Mouse (Mus musculus) monocyte, adult 5-6 weeks (primary cell): ENCODE results near the gene Mcrip1. TPM values are rescaled to one million over a fixed set of nuclear protein-coding genes. Genes with fewer than 3 reads are reported as not detected.
A peak's percentile ranks its signal among the peaks of the same experiment; 100 is the strongest.
"Not testable (repeated sequence)": the region's sequence is repeated elsewhere in the genome, so short reads cannot be mapped to it uniquely, and the experiment has no call there.

Experiments
- ATAC-seq: fragments of 153-309, 156-312 bp; replicated peaks from 2 replicates; pipeline ENCODE4 v1.8.0; 2017; ENCODE audit warnings: mild to moderate bottlenecking; ENCODE audit not compliant: low TSS enrichment, insufficient number of reproducible peaks, severe bottlenecking, poor library complexity, low FRiP score
- total RNA-seq: library from RNA; stranded (forward); fragments of 200-1000, 200-491, 200-594 nt; gene quantifications from 3 replicates; pipeline ENCODE4 v1.2.3, GENCODE M21; 2017

Mcrip1 gene
- 13.8 to 21.9 TPM (median 16.9 TPM) in 3 replicates for total RNA-seq

DNA sequence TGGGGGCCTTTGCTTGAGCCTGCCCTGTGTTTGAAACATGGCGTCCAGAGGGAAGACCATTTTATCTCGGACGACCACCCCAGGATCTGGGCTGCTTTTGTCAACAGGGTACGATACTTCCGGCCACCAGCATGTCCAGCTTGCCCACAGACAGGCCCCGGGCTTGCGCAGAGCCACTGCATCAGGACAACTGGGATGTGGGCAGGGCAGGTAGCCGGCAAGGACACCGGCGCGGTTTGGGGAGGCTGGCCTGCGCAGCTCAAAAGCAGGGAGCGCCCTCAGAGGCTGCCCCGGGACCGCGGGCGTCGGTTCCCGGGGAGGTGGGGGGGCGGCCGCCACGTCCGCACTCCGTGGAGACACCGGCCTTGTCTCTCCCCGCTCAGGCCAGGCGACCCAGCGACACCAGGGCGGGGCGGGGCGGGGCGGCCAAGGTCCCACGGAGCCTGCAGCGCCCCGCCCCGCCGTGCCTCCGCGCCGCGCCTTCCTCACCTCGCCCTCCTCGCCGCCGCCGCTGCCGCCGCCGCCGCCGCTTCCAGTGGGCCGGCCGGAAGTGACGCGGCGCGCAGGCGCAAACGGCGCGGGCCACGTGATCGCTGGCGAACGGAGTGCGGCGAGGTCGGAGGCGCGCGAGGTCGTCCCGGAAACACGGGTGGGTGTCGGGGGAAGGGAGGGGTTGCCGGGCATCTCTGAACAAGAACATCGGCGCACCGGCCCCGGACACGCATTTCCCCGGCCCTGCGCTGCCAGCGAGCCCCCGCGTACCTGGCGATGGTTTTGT lies at the start of gene Mcrip1:
TSS of gene Mcrip1 (minus strand) at position 560 of the 778 bp plus-strand sequence.
- peak; percentile 62 for ATAC-seq

DNA sequence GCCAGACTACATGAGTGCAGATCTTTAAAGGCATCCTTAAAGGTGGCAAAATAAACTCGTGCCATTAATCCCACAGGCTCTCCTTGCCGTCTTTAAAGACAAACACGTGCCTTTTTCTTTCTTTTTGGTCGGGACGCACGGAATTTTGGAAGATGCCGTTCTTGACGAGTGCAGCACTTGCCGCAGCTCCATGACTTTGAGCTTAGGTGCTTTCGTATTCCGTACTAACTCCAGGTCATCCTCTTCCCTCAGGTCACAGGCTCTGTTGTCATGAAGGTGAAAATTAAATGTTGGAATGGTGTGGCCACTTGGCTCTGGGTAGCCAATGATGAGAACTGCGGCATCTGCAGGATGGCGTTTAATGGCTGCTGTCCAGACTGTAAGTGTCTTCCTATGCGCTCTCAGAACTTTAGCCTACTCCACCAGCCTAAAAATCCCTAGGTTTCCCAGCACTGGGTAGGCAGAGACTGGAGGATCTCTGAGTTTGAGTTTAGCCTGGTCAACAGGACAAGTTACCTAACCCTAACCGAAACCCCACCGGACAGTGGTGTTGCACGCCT lies 49.5 kb upstream of the Mcrip1 start:
- no peak for ATAC-seq

DNA sequence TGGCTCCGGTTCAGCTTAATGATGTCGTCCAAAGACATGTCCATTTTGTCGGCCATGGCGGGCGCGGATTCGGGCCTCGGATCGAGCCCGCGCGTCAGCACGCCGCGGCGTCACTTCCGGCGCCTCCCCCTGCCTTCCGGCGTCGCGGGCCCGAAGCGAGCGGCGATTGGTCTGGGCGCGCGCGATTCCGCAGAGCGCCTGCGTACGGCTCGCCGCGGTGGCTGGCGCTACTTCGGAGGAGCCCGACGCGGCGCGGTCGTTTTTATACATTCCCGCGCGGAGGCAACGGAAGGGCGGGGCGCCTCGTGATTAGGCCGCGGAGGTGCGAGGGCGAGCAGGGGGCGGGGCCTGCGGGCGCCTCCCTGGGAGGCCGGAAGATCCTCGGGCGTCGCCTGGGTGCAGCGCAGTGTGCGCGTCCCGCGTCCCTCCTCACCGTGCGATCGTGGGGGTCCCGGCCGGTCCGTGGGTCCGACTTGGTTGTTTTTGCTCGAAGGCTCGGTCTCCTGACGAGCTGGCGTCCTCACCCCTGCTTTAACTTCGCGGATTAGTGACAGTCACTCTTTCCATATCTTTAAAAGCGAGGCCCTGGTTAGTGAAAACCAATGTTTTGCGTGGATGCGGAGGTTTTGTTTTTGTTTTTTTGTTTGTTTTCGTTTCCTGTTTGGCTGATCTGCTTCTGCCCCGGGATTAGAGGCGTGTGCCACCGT lies 48.9 kb upstream of the Mcrip1 start, which contains the start of the genes Alyref and Anapc11:
TSS of gene Alyref (minus strand) at position 83 of the 707 bp plus-strand sequence.
TSS of gene Anapc11 (plus strand) at position 139 of the 707 bp plus-strand sequence.
- peak; percentile 89 for ATAC-seq

DNA sequence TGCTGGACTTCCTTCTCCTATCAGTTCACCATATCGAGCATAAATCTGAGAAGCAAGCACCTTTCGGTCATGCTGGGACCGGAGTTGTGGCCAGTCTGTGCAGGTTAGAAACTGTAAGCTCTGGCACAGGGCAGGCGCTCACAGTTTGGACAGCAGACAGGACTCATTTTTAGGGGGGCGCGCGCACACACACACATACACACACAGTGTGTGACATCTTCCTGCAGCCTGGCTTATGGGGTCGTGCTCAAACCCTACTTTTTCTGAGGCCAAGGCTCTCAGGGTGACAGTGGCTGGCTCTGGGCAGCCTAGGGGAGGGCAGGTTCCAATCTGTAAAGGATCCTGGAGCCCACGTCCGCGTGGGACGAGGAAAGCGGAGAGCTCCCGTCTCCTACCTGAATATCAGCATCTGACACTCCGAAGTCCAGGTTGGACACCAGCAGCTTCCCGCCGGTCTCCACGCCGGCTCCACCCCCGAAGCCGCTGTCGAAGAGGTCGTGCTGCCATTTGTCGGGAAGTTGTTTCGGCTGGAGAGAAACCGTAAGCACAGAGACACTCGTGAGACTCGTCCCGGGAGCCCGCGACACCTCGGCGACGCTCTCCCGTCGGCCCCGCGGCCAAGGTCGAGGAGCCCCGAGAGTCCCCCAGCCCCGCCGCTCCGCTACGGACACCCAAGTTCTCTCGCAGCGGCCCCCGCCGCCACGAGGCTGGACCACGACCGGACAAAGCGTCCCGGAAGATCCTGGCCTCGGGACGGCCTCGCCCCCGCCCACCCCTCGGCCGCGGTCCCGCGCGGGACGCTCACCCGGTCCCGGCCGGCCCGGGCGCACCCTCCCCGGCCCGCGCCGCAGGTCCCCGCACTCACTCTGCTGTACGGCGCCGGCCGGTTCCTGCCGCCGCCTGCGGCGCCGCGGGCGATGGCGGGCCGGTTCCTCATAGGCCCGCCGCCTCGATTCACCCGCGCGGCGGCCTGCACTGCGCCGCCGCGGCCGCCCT lies 48.0 kb upstream of the Mcrip1 start:
- no peak for ATAC-seq

DNA sequence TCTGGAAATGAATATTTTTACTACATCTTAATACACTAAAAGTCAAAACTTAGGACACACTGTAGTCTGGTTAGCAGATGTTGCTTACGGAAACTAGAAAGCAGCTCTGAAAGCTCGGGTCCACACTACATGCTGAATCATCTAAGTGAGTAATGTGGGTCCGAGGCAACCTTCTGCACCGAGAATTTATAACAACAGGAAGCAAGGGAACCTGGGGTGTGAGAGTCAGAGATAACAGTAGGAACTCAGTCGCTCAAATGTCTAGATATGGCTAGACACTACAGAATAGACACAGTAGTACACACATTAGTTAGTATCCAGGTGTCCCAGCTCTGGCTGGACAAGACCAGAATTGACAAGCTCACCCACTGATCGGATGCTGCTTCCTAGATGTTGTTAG lies 39.0 kb upstream of the Mcrip1 start:
- no peak for ATAC-seq

DNA sequence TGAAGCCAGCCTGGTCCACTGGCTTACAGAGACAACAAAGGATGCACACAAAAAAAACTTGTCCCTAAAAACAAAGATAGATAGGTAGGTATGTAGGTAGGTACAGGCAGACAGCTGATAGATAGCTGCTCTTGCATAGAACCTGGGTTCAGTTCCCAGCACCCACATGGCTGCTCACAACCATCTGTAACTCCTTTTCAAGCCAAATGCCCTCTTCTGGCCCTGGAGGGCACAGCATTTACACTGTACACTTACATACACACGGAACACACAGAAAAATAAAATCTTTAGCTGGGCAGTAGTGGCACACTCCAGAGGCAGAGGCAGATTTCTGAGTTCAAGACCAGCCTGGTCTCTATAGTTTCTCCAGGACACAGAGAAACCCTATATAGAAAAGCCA lies 34.4 kb upstream of the Mcrip1 start:
- no peak for ATAC-seq

DNA sequence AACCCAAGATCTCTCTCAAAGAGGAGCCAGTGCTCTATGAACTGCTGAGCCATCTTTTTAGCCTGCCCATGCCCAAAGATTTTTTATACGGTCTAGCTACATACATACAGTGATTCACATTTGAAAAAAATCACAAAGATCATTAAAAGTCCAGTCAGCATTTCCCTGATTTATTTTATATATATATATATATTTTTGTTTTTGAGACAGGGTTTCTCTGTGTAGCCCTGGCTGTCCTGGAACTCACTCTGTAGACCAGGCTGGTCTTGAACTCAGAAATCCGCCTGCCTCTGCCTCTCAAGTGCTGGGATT lies 33.4 kb upstream of the Mcrip1 start:
- not testable (repeated sequence) for ATAC-seq

DNA sequence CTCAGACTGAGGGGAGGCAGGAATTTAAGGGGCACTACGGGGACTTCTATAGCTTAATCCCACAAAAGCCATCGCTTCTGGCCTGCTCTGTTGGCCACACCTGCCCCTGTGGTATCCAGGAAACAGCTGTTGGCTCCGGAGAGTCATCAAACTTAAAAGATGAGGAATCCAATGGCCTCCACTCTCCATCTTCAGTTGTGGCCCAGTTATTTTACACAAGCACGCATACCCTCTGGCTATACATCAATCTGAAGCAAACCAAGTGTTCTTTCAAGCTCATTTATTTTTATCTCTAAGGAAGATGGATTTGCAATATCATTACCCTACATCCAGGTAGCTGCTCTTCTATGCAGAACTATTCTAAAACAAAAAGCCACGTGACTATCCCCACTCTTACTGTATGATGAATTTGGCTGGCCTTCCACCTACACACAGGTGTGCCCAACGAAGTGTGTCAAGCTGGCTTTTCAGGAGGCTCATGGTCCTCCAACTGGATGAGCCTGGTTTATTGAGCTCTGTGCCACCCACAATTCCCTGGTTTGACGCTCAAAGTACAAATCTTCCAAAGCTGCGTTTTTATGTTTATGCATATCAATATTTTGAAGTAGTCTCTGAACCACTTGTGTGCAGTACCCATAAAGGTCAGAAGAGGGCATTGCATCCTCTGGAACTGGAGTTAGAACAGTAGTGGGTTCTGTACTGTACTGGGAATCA lies 32.9 kb upstream of the Mcrip1 start:
- ATAC-seq: 0 out of 2 replicates have a peak, but pooled peaks have one; percentile 6

DNA sequence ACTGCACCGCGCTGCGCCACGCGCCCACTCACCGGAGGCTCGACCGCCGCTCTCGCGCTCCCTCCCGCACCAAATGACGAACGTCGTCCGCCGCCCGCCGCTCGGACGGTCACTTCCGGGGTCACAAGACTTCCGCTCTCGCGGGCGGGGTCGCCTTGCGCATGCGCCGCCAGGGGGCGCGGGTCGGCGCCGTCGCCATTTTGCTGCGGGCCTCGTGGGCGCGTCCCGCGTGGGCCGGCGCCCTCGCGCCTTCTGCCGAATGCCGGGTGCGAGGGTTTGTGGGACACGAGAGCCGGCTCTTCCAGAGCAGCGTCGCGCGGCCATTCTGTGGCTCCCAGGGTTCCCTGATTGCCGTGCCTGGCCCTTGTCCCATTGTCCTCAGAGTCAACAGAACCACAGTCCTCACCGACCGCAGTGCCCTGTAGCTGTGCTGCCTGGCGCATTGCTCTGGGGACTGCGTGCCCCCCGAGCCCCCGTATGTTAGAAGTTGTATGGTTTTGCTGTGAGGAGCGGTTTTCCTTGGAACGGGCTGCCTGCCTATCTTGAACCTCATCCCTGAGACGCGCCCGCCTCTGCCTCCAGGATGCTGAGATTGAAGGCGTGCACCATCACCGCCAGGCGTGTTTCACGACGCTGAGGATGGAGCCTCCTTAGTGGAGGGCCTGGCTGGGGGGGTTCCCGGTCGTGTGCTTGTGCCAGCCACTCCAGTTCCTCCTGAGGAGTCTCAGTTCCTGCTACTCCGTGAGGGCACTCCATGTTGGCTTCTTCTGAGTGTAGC lies 32.2 kb upstream of the Mcrip1 start, which contains the start of gene Arhgdia:
TSS of gene Arhgdia (minus strand) at position 135 of the 778 bp plus-strand sequence.
- peak; percentile 66 for ATAC-seq

DNA sequence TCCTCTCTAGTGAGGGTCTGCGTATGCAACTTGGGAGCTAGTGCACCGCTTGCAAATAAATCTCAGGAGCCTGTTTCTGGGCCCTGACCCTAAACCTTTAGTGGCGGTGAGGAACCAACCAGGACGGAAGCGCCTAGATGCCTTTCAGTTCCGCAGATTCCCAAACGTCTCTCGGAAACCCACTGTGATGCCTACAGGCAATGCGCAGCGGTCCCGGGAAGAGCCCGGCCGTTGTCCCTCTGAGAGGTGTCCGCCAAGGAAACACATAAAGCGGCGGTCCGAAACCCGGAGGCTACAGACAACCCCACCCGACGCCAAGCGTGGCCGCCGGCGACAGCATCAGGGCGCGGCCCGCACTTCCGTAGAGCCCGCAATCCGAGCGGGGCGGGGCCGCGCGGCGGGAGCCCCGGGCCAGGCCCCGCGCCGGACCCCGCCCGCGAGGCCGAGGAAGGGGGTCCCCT lies 31.4 kb upstream of the Mcrip1 start:
- ATAC-seq: no peak

DNA sequence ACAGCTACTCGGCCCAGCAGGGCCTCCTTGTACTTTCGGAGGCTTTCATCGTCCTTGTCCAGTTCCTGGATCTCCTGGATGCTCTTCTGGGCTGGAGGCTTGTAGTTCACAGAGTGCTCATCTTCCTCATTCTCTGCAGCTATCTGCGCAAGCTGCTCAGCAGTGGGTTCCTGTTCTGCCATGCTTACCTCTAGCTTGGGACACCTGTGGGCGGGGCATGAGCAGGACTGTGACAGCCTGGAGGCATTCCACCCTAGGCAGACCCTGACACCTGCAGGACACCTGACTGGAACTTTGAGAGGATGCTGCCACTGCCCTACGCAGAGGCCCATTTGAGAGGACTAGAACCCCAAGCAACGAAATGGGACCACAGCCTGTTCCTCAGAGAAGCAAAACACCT lies 30.7 kb upstream of the Mcrip1 start:
- ATAC-seq: no peak

DNA sequence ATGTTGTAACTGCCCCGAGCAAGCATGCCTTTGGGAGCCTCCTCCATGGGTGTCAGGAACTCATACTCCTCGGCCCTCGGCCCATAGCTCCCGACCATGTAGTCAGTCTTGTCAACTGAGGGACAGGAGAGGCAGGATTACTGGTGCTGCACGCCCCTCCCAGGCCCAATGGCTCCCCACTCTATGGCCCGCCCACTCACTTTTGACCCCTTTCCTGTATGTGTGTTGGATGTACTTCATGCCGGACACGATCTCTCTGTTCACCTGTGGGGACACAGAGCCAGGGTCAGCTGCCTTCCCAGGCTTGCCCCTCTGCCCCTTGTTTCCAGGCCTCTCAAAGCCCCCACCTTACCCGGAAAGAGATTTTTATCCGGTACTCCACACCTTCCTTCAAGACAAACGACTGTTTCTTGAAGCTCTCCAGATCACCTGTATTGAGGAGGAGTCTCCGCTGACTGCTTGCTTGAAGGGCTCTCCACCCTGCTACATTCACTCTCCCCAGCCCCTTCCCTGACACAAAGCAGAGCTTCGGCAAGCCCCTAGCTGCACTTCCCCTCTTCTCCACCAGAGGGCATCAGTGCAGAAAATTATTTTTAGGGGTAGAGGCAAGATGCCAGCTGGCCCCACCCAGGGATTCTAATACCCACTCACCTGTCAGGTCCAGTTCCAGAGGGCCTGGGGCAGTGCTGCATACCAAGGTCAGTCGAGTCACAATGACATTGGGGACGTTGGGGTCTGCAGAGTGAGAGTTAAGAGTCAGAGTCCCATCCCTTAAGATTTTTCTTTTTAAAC lies 30.0 kb upstream of the Mcrip1 start:
- 0 out of 2 replicates have a peak, but pooled peaks have one; percentile 19 for ATAC-seq

DNA sequence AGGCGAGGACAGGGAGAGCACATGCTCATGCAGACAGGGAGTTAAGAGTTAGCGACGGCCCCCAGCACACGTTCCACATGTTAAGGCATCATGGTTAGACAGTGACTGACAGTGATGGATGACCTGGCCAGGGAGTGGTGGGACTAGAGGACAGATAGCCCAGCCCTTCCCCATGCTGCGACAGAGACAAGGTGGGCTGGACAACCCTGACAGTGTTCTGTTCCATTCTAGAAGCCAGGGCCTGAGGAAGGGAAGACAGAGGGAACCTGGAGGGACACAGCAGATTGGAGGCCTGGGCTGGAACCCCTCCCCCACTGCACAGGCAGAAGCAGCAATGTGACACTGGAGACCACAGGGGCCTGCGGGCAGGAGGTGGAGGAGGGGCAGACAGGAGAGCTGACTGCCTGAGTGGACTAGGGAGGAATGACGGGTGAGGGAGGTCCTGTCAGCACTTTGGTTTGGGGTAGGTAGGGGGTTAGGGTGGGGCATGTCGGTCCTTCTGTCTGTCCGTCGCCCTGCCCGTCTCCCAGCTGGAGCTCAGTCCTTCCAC lies 29.2 kb upstream of the Mcrip1 start:
- ATAC-seq: no peak

DNA sequence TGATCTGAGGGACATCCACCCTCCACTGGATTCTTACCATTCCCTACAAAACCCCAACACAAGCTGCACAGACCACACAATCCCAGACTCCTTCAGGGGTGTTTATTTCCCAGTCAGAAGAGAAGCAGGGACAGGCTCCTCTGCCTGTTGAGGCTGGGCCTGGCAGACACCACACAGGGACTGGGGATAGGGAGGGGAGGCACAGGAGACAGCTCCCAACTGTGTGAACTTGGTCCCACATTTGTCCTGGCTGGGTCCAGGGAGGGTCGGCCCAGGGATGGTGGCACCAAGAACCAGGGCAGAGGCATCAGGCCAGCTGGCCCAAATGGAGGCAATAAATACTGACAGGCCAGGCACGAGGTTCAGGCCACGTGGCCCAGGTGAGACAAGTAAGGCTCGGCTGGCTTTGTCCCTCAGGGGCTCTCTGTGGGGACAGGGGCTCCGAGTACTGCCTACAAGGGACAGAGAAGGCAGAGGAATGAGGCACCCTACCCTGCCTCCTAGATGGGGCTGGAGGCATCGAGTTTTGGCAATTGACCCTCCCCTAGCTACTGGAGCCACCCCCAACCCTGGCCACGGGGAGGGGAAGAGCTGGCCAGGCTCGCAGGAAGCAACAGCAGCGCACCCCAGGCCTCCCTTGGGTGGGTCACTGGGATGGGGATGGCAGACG lies 28.6 kb upstream of the Mcrip1 start:
- no peak for ATAC-seq

DNA sequence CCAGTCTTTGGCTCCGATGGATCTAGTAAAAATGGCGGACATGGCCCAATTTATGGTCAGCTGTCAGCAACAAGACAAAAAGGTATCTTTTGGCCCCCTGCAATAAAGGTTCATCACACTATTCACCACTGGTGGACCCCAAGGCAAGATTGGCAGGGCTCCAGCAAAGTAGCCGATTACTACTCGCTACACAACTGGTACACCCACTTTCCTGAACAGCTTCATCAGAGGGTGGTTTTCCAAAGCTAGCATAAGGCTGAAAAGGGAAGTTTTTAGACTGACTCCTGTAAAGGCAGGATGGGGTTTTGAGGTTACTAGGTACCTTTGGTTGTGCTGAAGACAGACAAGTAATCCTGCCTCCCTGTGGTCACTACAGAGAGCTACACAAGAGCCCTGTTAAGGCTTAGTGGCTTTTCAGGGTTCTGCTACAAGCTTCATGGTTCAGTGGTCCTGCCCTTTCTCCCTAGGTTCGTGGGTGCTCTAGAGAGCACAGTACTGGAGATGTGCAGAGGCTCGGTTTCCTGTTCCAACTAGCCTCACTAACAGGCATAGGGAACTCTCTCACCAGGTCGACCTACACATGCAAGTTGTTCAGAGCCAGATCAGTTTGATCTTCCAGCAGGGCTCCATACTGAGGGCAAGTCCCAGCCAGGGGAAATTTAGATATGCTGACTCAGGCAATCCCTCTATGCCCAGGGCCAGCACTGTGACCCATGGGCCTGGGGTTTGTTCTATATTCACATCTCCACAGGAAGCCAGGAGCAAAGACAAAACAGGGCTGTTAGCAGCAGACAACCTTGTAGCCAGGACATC lies 27.9 kb upstream of the Mcrip1 start:
- no peak for ATAC-seq
